Mouse (Mus musculus) right cerebral cortex, postnatal 14 days (tissue): ENCODE measurements around the gene Mfsd4b1.
A peak's percentile ranks its signal among the peaks of the same experiment; 100 is the strongest.
"Not testable (repeated sequence)": the region's sequence is repeated elsewhere in the genome, so short reads cannot be mapped to it uniquely, and the experiment has no call there.

Experiments
- DNase-seq: peaks from one replicate; pipeline ENCODE4 v3.0.0; 2022

The Mfsd4b1 gene

DNA sequence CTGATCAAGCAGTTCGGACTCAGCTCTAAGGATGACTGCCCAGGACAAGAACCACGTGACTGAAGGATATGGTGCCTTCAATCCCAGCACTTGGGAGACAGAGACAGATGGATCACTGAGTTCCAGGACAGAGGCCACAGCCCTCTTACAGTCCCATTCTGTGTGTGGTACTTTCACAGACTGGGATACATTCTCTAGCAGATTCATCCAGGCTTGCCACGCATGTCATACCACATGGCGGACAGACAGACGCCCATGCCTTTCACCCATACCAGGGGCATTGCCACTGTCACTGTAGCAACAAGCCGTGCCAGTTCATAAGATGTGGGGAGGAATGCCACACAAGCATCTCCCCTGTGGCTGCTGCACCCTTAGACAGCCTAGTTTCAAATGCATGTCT, 5.6 kb upstream of the Mfsd4b1 start:
- DNase-seq = no peak

DNA sequence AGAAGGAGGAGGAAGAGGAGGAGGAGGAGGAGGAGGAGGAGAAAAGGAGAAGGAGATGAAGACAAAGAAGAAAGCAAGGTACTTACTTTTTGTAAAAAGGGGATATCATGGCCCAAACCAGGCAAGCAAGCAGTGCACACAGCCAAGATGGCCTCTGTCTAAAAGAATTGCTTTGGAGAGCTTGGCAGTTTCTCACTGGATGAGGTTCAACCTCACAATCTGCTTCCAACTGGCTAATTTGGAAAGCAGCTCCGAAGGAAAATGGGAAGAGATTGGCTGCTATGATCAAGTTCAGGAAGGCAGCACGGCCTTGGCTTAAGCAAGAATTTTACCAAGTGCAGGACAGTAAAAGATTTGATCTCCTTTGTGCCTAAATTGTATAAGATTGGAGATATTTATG, 4.5 kb upstream of the Mfsd4b1 start:
- DNase-seq = no peak

DNA sequence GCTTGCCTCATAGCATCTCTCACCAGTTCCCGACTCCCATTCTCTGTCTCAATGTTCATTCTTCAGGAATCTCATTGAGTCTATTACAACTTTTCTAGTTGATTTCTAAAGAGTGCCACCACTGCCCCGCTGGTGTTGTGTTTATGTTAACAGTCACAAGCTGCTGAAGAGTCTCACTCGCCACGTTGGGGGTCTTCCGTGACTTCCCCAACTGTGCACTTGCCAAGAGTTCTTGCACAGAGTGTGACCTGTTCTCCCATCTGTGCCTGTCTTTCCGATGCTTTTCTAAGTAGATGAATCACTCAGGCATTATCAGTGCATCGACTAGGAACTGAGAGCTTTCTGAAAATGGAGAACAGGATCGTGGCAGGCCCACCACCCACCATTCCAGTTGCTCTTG, 3.0 kb upstream of the Mfsd4b1 start:
- DNase-seq = no peak

DNA sequence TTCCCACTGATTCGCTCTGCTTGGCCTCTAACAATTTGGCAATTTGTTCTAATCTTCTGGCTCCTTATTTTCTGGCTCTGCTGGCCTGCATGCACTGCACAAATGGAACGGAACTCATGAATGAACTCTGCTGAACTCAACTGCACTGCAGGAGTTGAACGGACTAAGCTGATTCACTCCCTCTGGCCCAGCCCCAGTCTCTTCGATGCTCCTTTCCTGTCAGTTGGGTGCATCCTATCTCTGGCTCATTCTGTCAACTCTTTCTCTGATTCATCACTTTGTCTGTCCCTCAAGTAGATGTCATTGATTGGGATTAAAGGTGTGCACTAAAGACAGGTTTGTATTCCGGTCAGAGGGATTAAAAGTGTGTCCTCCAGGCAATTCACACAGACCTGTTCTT, 1.5 kb upstream of the Mfsd4b1 start:
- no peak for DNase-seq

DNA sequence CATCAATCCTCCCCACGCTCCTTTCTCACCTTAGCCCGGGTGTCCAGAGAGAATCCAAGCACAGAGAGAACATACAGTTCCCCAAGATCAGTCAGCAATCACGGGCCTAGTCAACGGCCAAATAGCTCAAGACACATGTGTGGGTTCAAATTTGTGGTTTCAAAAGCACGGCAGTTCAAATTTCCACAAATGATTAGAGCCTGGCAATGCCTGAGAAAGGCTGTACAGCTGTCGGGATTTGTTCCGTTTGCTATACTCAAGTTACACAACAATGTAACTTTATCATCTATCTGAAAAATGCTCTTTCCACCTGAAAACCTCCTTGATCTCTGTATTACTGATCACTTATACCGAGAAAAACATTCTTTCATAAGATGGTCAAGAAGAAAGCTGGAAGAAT, 492 bp upstream of the Mfsd4b1 start:
- DNase-seq = no peak

DNA sequence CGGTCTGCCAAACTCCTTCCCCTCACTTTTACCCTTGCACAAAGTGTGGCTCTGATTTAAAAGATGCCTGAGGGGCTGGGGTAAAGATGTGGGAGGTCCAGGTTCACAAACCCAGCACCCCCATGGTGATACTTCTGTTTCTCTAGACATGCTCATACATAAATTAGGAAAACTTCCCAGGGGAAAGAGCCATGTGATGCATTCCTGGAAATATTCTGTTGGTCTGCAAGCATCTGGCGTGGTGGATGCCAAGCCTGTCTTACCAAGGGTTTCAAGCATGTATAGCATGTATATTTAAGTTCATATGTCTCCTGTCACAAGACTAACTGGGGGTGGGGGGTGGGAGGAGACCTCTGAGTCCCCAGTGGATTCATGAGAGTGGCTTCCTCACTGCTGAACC, 4.7 kb downstream of the Mfsd4b1 start:
- DNase-seq = no peak

- DNase-seq = no peak
These were observed 5.6 kb downstream of the Mfsd4b1 start for GRCm38 (mm10) chr10:40019492-40019891.

DNA sequence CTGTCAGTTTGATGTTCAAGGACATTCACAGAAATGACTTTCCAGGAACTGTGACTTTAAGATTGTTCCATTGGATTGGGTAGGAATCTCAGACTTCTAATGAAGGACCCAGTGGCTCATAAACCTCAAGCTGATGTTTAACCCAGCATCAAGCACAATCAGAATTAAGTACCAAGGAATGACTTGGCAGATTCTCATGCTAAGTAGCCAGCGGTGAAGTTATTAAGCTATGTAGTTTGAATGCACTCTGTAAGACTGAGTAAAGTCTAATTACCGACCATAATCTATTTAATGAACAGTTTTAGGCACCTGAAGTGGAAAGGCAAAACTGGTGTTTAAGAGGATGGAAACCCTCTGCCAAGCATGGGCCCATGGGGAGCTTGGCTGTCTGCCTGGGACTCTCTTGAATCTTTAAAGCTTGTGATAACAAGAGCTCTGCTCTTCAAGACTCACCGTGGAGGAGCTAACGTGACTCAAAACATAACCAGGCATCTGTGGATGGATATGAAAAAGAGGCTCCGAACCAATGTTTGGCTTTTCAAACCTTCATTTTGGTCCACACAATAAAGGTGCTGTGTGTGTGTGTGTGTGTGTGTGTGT, 6.7 kb downstream of the Mfsd4b1 start:
- DNase-seq = no peak

- no peak for DNase-seq
These were observed 15.5 kb downstream of the Mfsd4b1 start for GRCm38 (mm10) chr10:40009591-40009990.

DNA sequence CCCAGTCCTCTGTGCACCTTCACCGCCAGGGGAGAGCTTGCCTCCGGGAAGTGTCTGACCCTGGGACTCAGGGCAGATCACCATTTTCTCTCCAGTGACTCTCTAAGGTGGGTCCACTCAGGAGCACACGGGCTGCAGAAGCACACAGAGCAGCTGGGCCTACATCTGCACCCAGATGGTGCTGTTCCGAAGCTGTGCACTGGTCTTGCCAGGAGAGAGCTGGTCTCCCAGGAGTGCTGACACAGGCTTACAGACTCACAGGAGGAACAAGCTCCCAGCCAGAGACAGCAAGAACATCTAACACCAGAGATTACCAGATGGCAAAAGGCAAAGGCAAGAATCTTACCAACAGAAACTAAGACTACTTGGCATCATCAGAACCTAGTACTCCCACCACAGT, 16.2 kb downstream of the Mfsd4b1 start:
- DNase-seq = not testable (repeated sequence)

DNA sequence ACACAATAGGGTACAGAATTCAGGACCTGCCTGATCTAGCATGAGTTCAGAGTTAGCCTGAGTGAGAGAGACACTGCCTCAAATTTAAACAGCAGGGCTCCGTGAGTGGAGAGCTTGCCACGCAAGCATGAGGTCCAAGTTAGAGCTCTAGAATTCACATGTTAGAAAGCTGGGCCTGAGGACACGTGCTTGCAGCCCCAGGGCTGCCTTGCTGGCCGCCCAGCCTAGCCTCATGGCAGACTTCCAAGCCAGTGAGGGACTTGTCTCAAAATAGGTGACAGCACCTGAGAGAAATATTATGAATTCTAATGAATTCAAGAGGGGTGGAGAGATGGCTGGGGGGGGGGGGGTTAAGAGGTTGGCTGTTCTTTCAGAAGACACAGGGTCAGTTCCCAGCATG, 17.1 kb downstream of the Mfsd4b1 start:
- no peak for DNase-seq

GRCm38 (mm10) chr10:40006963-40007362, 18.1 kb downstream of the Mfsd4b1 start:
- DNase-seq = no peak

DNA sequence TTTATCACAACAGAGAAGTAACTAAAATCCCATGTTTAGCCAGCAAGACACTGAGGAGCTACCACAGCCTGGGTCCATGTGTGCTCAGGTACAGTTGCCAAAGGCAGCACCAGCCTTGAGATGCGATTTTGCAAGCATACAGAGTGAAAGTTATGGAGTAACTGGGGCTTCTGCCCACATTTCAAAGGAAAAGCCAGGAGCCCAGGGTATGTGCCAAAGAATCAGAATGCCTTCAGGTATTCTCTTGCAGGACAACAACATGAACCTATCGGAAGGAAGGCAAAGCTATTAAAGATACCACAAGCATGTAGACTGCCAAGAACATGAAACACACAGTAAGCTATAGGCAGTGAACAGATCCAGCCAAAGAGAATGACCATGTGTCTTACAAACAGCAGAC, 24.3 kb downstream of the Mfsd4b1 start:
- DNase-seq = no peak

- no peak for DNase-seq
These were observed 33.9 kb downstream of the Mfsd4b1 start for GRCm38 (mm10) chr10:39991155-39991554.

DNA sequence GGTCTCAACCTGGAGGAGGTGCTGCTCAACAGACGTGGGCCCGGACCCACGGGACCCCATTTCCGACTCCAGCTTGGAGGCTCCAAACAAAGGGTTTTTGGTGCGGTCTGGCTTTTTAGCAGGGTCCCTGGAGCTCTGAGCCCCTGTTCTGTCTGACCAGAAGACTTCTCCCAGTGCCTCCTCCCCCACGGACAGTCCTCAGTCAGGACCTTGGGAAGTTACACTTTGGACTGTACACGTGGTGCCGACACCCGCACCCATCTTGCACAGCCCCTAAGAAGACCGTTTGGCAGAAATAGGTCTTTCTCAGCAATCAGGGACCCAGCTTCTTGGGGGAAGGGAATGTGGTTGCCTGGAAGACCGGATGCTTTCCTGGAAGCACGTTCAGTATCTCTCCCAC, 38.6 kb downstream of the Mfsd4b1 start, which contains the start of gene Mfsd4b5:
Mfsd4b5 (minus strand) TSS at position 181 of the 400 bp plus-strand sequence.
- no peak for DNase-seq

DNA sequence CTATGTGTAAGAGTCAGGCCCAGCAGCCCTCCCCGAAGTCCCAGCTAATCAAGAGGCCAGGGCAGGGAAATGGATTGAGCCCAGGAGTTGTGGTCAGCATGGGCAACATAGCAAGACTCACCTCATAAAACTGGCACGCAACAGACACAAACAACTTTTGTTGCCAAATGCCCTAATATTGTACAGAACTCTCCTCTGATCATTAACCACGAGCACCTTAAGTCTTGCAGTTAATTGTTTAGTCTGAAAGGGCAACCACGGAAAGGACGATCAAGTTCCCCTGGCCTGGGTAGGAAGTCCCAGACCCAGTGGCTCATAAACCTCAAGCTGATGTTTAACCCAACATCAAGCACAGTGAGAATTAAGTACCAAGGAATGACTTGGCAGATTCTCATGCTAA, 42.5 kb downstream of the Mfsd4b1 start:
- no peak for DNase-seq

DNA sequence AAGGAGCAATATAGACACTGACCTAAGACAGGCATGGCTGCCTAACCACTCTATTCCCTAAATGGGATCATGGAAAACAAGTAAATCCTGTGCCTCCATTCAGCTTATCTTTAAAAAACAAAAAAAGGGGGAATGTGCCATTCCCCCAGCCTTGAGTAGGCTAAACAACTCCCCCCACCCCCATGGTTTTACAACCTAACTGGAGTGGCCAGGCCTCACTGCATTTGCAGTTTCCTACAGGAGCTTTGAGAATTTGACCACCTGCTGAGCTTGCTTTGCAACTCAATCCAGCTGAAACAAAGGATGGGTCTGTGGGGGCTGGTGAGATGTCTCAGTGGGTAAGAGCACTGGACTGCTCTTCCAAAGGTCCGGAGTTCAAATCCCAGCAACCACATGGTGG, 46.8 kb downstream of the Mfsd4b1 start:
- DNase-seq = no peak

DNA sequence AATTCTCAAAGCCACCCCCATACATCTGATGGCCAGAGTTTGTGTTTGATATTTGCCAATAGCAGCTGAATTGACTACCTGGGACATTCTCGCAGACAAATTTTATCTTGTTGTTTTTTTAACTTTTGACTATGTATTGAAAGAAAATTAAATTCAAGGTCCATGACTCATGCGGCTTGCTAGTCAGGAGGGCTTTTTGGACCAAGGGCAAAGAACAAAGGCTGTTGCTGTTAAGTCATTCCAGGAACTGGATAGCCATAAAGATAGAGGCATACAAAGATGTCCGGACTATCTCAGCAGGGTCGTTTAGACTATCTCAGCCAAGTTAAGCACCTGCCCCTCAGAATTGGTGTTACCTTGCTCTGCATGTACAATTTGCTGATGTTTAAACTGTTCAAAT, 47.7 kb downstream of the Mfsd4b1 start:
- no peak for DNase-seq

DNA sequence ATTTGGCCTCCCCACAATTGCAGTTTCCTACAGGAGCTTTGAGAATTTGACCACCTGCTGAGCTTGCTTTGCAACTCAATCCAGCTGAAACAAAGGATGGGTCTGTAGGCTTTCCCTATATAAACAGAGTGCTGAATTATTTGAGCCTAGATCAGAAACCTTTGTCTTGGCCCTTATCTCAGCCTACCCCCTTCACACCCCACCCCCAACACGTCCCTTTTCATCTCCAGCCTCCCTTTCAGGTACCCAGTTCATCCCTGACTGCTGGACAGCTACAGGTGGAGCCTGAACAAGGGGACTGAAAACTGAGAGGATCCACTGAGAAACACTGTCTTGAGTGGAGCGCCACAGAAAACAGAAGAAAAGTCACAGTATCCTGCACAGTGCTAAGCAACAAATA, 49.3 kb downstream of the Mfsd4b1 start:
- DNase-seq = no peak

DNA sequence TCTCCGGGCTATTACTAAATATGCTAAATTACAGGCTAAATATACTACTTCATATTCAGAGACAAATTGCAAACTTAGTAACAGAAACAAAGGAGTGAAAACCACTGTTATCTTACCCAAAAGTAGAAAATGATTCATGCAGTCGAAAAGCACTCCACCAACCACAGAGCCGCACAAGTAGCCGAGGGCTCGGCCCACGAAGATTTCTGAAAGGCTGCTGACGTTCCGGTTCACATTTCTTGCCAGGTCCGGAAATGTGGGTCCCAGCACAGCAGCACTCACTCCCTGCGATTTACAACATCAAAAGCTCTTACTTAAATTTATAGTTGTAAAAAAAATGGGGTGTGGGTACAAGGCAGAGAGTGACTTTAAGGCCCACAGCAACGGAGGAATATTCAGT, 50.1 kb downstream of the Mfsd4b1 start:
- DNase-seq = no peak

- DNase-seq = no peak
These were observed 57.6 kb downstream of the Mfsd4b1 start for GRCm38 (mm10) chr10:39967512-39967911.

DNA sequence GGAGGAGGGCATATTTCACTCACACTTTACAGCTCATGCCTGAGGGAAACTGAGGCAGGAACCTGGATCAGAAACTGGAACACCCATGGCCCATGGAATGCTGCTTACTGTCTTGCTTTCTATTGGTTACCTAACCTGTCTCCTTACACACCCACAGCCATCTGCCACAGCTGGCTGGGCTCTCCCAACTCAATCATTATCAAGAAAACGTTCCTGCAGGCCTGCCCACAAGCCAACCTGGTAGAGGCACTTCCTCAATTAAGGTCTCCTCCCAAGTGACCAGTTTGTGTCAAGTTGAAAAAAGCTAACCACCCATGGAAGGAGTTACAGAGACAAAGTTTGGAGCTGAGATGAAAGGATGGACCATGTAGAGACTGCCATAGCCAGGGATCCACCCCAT, 63.2 kb downstream of the Mfsd4b1 start:
- DNase-seq = no peak

- no peak for DNase-seq
These were observed 64.6 kb downstream of the Mfsd4b1 start for GRCm38 (mm10) chr10:39960441-39960822.

GRCm38 (mm10) chr10:39959761-39960440, 65.2 kb downstream of the Mfsd4b1 start, which contains the start of gene Mfsd4b3:
Gene Mfsd4b3, minus strand, starts transcription at chr10:39960153.
- DNase-seq = peak; percentile 89

DNA sequence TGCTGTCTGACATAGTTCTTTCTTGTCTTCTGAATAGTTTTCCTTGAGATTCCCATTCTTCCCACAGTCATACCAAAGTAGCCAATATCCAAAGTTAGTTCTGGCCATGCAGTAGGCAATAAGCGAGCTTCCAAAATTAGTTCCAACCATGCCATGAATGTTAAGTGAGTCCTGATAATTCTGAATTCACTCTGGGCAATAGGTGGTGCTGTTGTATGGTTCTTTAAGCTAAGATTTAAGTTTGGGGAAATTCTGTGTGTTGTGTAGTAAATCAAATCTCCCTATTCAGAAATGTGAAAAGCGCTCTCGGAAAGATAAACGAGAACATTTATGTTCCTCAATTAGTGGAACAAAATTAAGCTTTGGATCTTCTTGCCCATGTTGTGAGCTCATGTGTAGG, 66.8 kb downstream of the Mfsd4b1 start:
- DNase-seq = no peak
